Mouse (Mus musculus) neutrophil, adult 83 days (primary cell): ENCODE data around the gene Spn. TPM values are rescaled to one million over a fixed set of nuclear protein-coding genes. Genes with fewer than 3 reads are reported as not detected.

Source experiments
- total RNA-seq, 2 experiments: library from RNA; stranded (reverse); gene quantifications; one replicate each; pipeline ENCODE4 v1.2.4; 2023

Gene Spn
- total RNA-seq = 100 to 1,000 TPM; 133 to 135 TPM

DNA sequence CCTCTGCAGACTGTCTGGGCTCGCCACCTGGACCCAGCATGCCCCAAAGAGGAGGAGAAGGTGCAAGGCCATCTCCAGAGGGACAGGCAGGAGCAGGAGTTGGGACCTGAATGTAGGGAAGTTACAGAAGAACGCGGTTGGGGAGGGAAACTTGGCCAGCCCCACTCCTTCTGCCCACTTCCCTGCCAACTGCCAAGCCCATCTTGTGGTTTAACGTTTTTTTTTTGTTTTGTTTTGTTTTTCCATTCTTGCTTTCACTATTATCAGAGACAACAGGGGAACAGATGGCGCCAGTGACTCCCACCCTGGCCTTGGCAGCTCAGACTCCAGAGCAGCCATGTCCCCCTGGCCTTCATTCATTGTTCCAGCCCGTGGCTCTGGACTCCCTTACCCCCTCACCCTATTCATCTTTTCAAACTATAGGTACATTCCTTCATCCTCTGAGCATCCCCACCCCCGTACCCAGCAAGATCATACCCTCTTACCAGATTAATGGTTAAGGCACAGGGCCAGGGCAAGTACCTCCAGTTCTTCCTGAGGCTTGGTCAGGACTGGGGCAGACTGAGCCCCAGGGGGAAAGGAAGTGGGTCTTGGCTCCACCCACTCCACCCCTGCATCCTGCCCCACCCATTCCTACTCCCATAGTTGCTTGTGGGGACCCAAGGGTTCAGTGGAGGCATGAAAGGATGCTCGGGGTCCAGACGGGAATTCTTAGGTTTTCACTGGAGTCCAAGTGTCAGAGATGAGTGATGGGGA is at the start of gene Spn:
Spn (minus strand) TSS at position 562 of the 756 bp plus-strand sequence.

DNA sequence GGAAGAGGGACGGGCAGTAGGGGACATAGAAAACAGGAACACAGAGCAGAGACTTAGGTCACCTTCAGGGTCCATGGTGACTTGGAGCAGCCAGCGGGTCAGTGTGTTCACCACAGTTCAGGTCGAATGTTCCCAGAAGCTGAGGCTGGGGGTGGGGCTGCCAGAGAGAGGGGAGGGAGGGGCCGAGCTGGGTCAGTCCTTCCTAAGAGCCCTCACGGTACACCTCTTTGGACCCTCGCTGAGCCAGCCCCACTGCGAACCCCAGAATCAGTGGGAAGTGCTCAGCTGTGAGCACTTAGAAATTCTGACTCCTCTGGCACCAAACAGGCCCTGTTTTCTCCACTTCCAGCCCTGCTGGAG is 15.7 kb downstream of the Spn start, which contains the start of gene Qprt:
Qprt (minus strand) TSS at position 316 of the 360 bp plus-strand sequence.

DNA sequence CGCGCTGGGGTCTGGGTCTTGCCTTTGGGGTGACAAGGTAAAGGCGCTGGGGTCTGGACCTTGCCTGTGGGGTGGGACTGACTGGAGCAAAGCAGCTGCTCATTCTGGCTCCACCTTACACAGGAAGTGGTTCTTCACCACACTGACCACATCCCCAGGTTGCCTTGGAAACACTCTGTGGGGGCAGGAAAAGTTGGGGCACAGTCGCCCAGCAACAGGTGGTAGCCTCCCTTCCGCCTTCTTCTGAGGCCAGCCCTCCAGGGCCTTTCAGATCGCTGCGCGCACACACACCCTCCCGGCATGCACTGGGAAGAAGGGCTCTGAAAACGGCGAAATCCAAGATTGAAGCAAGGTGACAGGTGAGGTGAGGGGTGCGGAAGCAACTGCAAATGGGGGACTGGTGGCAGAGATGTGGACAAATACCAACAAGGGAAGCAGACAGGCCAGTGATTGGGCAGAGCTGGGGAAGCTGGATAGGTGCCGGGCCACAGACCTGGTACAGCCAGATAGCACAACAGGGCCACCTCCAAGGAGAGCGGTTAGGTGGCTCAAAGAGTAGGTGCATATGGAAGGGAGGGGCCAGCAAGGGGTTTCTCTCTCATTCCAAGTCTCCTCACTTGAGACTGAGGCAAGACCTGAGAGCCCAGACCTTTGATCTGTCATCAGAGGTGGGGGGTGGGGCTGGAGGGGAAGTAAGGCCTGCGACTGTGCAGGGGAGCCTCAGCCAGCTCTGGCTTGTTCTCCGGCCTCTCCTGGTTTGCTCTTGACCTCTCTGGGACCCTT is 46.3 kb downstream of the Spn start, which contains the start of gene AI467606:
AI467606 (plus strand) TSS at position 246 of the 783 bp plus-strand sequence.

DNA sequence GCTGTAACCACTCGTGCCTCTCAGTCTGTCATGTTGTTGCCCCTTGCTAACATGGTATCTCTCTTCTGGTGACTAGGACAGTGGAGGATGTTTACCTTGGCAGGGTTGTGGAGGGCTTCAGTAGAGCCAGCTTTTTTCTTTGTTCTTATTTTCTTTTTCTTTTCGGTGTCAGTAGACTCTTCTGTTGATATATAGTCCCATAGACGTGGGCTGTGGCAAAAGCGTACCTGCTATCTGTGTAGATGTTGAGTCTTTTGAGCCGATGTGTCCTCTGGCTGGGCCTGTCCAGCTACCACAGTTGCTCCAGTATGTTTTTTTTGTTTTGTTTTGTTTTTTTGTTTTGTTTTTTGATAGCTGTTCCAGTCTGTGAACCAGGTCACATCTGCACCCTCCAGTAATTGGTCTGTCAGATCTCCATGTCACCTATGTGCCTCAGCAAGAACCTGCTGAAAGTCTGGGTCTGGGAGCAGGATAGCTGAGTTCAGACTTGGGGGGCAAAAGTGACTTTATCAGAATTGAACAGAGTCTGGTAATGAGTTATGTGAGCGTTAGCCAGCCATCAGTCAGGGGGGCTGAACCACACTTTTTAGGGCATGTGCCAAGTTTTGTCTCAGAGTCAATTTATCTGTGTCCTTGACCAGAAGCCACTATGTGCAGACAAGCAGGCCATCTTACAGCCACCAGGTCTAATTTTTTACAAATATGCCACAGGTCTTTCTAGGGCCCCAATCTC is 50.2 kb downstream of the Spn start, which contains the start of gene Zg16:
Zg16 (minus strand) TSS at position 51 of the 733 bp plus-strand sequence.

Other genes starting within 250 kb of the Spn start
- 10 to 100 TPM; 42.6 to 49.2 TPM for gene Tmem219, start 214.9 kb downstream of the Spn start, total RNA-seq
- gene Kctd13, start 208.9 kb downstream of the Spn start, total RNA-seq = 10 to 100 TPM; 15.5 to 18.1 TPM
- gene Asphd1, start 188.2 kb downstream of the Spn start, total RNA-seq = not detected
- 1 to 10 TPM in 1 of 2 experiments, under 1 TPM in 1; 0.96 to 2.1 TPM for gene Sez6l2, start 187.3 kb downstream of the Spn start, total RNA-seq
- 10 to 100 TPM; 65.6 to 77.0 TPM for gene Cdipt, start 161.9 kb downstream of the Spn start, total RNA-seq
- 1 to 10 TPM; 1.3 to 2.5 TPM for gene Cdiptos, start 161.7 kb downstream of the Spn start, total RNA-seq
- gene Mvp, start 123.2 kb downstream of the Spn start, total RNA-seq = 10 to 100 TPM; 41.8 to 47.1 TPM
- gene Pagr1b, start 121.3 kb downstream of the Spn start, total RNA-seq = 1 to 10 TPM in 1 of 2 experiments, not detected in 1; 8.7 TPM
- 10 to 100 TPM in 1 of 2 experiments, not detected in 1; 11.2 TPM for gene Pagr1a, start 120.5 kb downstream of the Spn start, total RNA-seq
- gene Gm42742, start 116.7 kb downstream of the Spn start, total RNA-seq = 10 to 100 TPM; 23.6 to 31.0 TPM
- under 1 TPM in 1 of 2 experiments, not detected in 1; 0.61 TPM for gene Prrt2, start 116.6 kb downstream of the Spn start, total RNA-seq
- gene Maz, start 110.8 kb downstream of the Spn start, total RNA-seq = 100 to 1,000 TPM; 177 to 194 TPM
- 10 to 100 TPM; 78.1 to 84.3 TPM for gene Kif22, start 95.4 kb downstream of the Spn start, total RNA-seq
- gene Zg16, start 50.5 kb downstream of the Spn start, total RNA-seq = 1 to 10 TPM; 1.1 to 1.9 TPM
- 100 to 1,000 TPM; 125 to 140 TPM for gene AI467606, start 46.5 kb downstream of the Spn start, total RNA-seq
- gene Qprt, start 15.6 kb downstream of the Spn start, total RNA-seq = 1 to 10 TPM; 5.4 to 7.0 TPM
- 10 to 100 TPM; 50.1 to 54.2 TPM for gene Cd2bp2, start 58.2 kb upstream of the Spn start, total RNA-seq
- 100 to 1,000 TPM; 118 to 135 TPM for gene Tbc1d10b, start 70.6 kb upstream of the Spn start, total RNA-seq
- 10 to 100 TPM in 1 of 2 experiments, 1 to 10 TPM in 1; 8.1 to 11.2 TPM for gene Mylpf, start 71.1 kb upstream of the Spn start, total RNA-seq
- 1 to 10 TPM; 4.3 TPM for gene Zfp553, start 95.2 kb upstream of the Spn start, total RNA-seq
- 100 to 1,000 TPM in 1 of 2 experiments, 10 to 100 TPM in 1; 96.1 to 105 TPM for gene Sept1, start 95.3 kb upstream of the Spn start, total RNA-seq
- gene Zfp771, start 106.5 kb upstream of the Spn start, total RNA-seq = 1 to 10 TPM; 4.2 to 7.3 TPM
- gene Dctpp1, start 122.9 kb upstream of the Spn start, total RNA-seq = 10 to 100 TPM; 21.8 to 27.9 TPM
- 100 to 1,000 TPM; 117 to 125 TPM for gene Sephs2, start 136.2 kb upstream of the Spn start, total RNA-seq
- gene Itgal, start 158.4 kb upstream of the Spn start, total RNA-seq = 100 to 1,000 TPM; 190 to 234 TPM
- gene Zfp768, start 207.8 kb upstream of the Spn start, total RNA-seq = 1 to 10 TPM; 9.1 to 9.6 TPM
- 1 to 10 TPM; 5.0 to 7.0 TPM for gene Zfp747, start 238.2 kb upstream of the Spn start, total RNA-seq
- 1 to 10 TPM; 2.0 to 3.0 TPM for gene 9130019O22Rik, start 249.3 kb upstream of the Spn start, total RNA-seq